Mouse (Mus musculus) thymus, adult 2 months (tissue): ENCODE results near the gene Tas1r2.

Experiments used
- CTCF ChIP-seq: fragments of 200-500 bp; IDR thresholded peaks from 2 replicates; pipeline ENCODE4 v1.5.1; 2012; ENCODE audit warnings: mild to moderate bottlenecking, control low read depth, low read length, moderate library complexity, borderline replicate concordance; ENCODE audit not compliant: control insufficient read depth, poor library complexity, insufficient read depth; ENCODE audit errors: extremely low read depth
- POLR2A ChIP-seq: fragments of 200-500 bp; IDR thresholded peaks from 2 replicates; pipeline ENCODE4 v1.6.1; 2012; ENCODE audit warnings: mild to moderate bottlenecking, low read length, control low read depth, moderate library complexity; ENCODE audit not compliant: control insufficient read depth, poor library complexity, insufficient read depth; ENCODE audit errors: extremely low read depth

DNA sequence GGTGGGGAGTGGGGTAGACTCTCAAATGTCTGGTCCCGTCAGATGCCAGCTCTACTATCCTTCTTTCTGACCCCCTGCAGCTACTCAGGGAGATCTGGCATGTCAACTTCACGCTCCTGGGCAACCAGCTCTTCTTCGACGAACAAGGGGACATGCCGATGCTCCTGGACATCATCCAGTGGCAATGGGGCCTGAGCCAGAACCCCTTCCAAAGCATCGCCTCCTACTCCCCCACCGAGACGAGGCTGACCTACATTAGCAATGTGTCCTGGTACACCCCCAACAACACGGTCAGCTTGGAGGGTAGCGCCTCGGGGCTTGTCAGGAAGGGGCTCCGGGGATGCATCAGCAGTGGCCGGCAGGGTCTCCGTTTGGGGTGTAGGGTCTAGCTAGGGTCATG lies 8.6 kb downstream of the Tas1r2 start:
- TF ChIP-seq CTCF (no peak), POLR2A (no peak)
